Mouse (Mus musculus) B cell, adult 62 days (primary cell): Measurements from ENCODE around the gene Gar1. TPM values are rescaled to one million over a fixed set of nuclear protein-coding genes. Genes with fewer than 3 reads are reported as not detected.

Experiments
- total RNA-seq: library from RNA; stranded (reverse); gene quantifications from 4 replicates; pipeline ENCODE4 v1.2.4, GENCODE M21; 2023

Gene Gar1
- total RNA-seq, result 60.8 to 72.6 TPM (median 66.1 TPM) in 4 replicates

DNA sequence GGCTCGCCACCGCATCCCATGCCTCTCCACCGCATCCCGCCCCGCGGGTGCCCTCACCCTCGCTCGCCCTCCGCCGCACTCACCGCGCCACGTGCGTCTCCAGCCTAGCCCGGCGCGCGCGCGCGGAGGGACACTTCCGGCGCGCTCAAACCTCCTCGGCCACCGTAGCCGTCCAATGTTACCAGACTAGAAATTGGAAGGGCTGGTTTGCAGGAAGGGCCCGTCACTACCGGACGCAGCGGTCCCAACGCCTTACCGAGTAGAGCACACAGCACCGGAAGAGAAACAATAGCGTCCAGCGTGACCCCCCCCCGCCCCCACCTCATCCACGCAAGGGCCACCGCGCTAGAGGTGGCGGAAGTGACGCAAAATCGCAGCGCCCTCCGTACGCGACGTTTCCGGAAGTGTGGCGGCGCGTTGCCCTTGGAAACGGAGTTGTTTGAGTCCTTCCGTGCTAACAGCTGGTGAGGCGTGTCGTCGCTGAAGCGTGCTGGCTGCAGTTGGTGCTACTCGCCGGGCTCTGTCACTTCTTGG is at the start of gene Gar1:
Gene Gar1 (minus strand): TSS at position 362 of the 534 bp plus-strand sequence.

DNA sequence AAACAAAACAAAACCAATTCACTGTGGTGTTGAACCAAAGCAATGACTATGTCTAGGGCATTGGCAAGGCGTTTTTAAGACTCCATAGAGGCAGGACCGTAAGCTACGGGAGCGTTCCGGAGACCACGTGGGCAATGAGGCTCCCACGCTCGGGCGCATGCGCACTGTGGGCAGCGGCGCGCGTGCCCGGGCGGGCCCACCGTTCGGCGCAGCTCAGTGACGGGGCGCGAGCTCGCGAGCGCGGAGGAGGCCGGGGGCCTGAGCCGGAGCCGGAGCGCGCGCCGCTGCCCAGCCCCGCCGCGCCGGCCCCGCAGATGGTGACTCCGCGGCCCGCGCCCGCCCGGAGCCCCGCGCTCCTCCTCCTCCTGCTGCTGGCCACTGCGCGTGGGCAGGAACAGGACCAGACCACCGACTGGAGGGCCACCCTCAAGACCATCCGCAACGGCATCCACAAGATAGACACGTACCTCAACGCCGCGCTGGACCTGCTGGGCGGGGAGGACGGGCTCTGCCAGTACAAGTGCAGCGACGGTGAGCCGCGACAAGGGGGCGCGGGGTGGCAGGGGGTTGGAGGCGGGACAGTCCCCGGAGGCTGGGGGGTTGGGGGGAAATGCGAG is 47.3 kb upstream of the Gar1 start, which contains the start of gene Pla2g12a:
Gene Pla2g12a (plus strand): TSS at position 202 of the 617 bp plus-strand sequence.

DNA sequence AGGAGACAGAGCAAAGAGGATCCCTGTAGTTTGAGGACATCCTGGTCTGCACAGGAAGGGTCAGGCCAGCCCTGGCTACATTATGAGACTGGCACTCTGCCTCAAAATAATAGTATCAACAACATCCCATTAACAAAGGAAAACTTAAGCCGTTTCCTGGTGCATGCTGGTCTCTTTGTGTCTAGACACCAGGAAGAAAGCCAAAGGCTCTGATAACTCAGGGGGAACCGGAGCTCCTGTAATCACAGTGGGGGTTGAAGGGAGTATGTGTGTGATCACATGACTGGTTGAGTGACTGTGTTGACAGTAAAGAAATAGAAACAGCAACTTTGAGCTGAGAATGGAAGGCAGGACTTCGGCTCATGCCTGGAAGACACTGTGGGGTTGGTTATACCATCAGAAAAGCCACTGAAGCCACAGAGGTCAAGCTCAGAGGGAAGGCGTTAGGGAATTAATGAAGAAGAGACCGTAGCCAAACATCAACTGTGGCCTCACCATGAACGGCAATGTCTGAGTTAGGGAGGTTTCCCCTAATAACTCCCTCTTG is 4.3 kb upstream of the Gar1 start, which contains the start of gene Cfi:
Gene Cfi (plus strand): TSS at position 497 of the 547 bp plus-strand sequence.

DNA sequence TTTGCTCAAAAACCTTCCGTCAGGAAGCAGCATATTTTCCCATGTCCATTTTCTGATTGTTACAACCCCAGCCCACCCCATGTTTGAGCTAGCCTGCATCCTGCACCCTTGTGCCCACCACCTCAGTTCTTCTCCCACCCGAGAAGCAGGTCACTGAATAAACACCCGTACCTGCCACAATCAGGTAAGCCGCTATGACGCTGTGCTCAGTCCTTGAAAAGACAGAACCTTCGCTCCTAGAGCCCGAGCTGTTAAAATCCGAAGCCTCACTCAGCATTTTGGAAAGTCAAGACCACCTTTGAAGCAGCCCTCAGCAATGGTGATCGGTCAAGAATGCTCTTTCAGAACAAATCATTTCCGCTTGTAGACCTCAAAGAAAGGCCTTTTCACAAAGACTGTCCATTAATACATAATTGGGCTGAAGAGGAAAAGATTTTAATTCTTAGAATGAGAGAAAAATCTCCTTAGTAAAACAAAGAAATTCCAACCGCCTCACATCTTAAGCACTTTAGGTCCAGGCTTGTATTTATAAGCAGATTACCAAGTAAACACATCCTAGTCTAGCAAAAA is 8.9 kb downstream of the Gar1 start, which contains the start of gene Rrh:
Gene Rrh (minus strand): TSS at position 382 of the 570 bp plus-strand sequence.

DNA sequence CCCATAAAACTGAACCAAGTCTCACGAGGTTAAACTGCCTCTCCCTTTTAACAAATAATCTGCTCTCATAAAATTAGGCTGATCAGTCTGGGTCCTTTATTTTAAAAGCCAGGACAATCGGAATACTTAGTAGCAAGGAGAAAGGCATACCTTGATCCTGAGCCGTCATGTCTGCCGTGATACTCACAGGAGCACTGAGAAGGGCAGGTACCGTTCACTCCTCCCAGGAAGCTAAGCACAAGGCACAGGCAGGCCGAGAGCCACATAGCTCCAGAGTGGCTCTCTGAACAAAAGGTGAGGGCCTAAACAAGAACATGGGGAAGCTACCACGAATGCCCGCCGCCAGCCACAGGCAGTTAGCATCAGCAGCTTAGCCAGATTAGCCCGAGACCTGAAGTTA is 27.4 kb downstream of the Gar1 start, which contains the start of gene Lrit3:
Gene Lrit3 (minus strand): TSS at position 266 of the 400 bp plus-strand sequence.

Other genes starting within 250 kb of the Gar1 start
- 3.4 to 6.0 TPM (median 5.3 TPM) in 4 replicates for gene Egf, start 76.1 kb downstream of the Gar1 start, total RNA-seq
- gene Lrit3, start 27.4 kb downstream of the Gar1 start, total RNA-seq, result not detected in 4 replicates
- 3.1 to 4.5 TPM (median 3.8 TPM) in 4 replicates for gene Rrh, start 8.8 kb downstream of the Gar1 start, total RNA-seq
- not detected in 4 replicates for gene Cfi, start 4.5 kb upstream of the Gar1 start, total RNA-seq
- gene Pla2g12a, start 47.2 kb upstream of the Gar1 start, total RNA-seq, result 11.3 to 17.0 TPM (median 13.3 TPM) in 4 replicates
- 23.0 to 28.2 TPM (median 26.5 TPM) in 4 replicates for gene Casp6, start 70.0 kb upstream of the Gar1 start, total RNA-seq
- not detected in 4 replicates for gene Mcub, start 138.8 kb upstream of the Gar1 start, total RNA-seq
- 107 to 125 TPM (median 115 TPM) in 4 replicates for gene Sec24b, start 230.2 kb upstream of the Gar1 start, total RNA-seq